Mouse (Mus musculus) mouse trophoblast stem cell (cell line): Measurements from ENCODE around the gene BC067074.
"Not testable (repeated sequence)": the region's sequence is repeated elsewhere in the genome, so short reads cannot be mapped to it uniquely, and the experiment has no call there.

ENCODE experiments used
- in situ Hi-C, 2 experiments: fragments of 300-500 bp; cut with MseI, MboI; formaldehyde crosslinking; loops; 2 replicates in 1 of 2; 3 replicates in 1 of 2; pipeline ENCODE4 v1.15.1; 2025

The BC067074 gene

GRCm38 (mm10) chr13:113292975-113293706 lies at the start of gene BC067074:
TSS of gene BC067074 (plus strand) at chr13:113293159.
- in situ Hi-C loops = no loop called here

GRCm38 (mm10) chr13:113245025-113245424 lies 47.9 kb upstream of the BC067074 start:
- in situ Hi-C loops = no loop called here

GRCm38 (mm10) chr13:113252580-113252979 lies 40.4 kb upstream of the BC067074 start:
- in situ Hi-C loops = not testable (repeated sequence)

- in situ Hi-C loops = loop anchor here in 1 of 2 experiments (5.0 kb wide), 1 partner anchor 199 kb away; no protein-coding TSS in a partner anchor
Measured at GRCm38 (mm10) chr13:113256766-113257165, 36.2 kb upstream of the BC067074 start.

GRCm38 (mm10) chr13:113257190-113257589 lies 35.8 kb upstream of the BC067074 start:
- in situ Hi-C loops = loop anchor here in 1 of 2 experiments (5.0 kb wide), 1 partner anchor 200 kb away; no protein-coding TSS in a partner anchor

GRCm38 (mm10) chr13:113259237-113259636 lies 33.7 kb upstream of the BC067074 start:
- in situ Hi-C loops = loop anchor here in 1 of 2 experiments (5.0 kb wide), 1 partner anchor 202 kb away; no protein-coding TSS in a partner anchor

- in situ Hi-C loops = loop anchor here in 1 of 2 experiments (5.0 kb wide), 1 partner anchor 201 kb away; no protein-coding TSS in a partner anchor
Measured at GRCm38 (mm10) chr13:113262822-113263221, 30.1 kb upstream of the BC067074 start.

- in situ Hi-C loops = no loop called here
Measured at GRCm38 (mm10) chr13:113265257-113265656, 27.7 kb upstream of the BC067074 start.

GRCm38 (mm10) chr13:113266495-113266951 lies 26.4 kb upstream of the BC067074 start:
- in situ Hi-C loops = no loop called here

GRCm38 (mm10) chr13:113267204-113267603 lies 25.8 kb upstream of the BC067074 start:
- in situ Hi-C loops = no loop called here

- in situ Hi-C loops = no loop called here
Measured at GRCm38 (mm10) chr13:113269777-113270776, 22.9 kb upstream of the BC067074 start.

GRCm38 (mm10) chr13:113271189-113271588 lies 21.8 kb upstream of the BC067074 start:
- in situ Hi-C loops = no loop called here

GRCm38 (mm10) chr13:113287141-113287540 lies 5.8 kb upstream of the BC067074 start:
- in situ Hi-C loops = no loop called here

- in situ Hi-C loops = no loop called here
Measured at GRCm38 (mm10) chr13:113288210-113289197, 4.5 kb upstream of the BC067074 start.

GRCm38 (mm10) chr13:113289760-113290159 lies 3.2 kb upstream of the BC067074 start:
- in situ Hi-C loops = no loop called here

GRCm38 (mm10) chr13:113292001-113292400 lies 958 bp upstream of the BC067074 start:
- in situ Hi-C loops = no loop called here

GRCm38 (mm10) chr13:113293707-113294432 lies 911 bp downstream of the BC067074 start:
- in situ Hi-C loops = no loop called here

- in situ Hi-C loops = no loop called here
Measured at GRCm38 (mm10) chr13:113295817-113296485, 3.0 kb downstream of the BC067074 start.

- in situ Hi-C loops = no loop called here
Measured at GRCm38 (mm10) chr13:113306581-113306980, 13.6 kb downstream of the BC067074 start.
